Mouse (Mus musculus): ENCODE data around the gene Prm1.

GRCm38 (mm10) chr16:10787548-10788058 is 18.0 kb downstream of the Prm1 start:
- TF ChIP-seq CTCF (IDR thresholded peaks at IDR 0.05; ENCODE audit: borderline replicate concordance, insufficient read depth, low read length) (no peak), POLR2A (IDR thresholded peaks at IDR 0.05; ENCODE audit: low read depth, low read length) (no peak)
